Mouse (Mus musculus) natural killer cell, adult 2 months (primary cell): ENCODE results near the gene Ramp3.
A peak's percentile ranks its signal among the peaks of the same experiment; 100 is the strongest.

ENCODE experiments used
- DNase-seq, 2 experiments: peaks; one replicate each; pipeline ENCODE4 v3.0.0; 2022; ENCODE audit warnings: low spot score in 2 of 2

Gene Ramp3

DNA sequence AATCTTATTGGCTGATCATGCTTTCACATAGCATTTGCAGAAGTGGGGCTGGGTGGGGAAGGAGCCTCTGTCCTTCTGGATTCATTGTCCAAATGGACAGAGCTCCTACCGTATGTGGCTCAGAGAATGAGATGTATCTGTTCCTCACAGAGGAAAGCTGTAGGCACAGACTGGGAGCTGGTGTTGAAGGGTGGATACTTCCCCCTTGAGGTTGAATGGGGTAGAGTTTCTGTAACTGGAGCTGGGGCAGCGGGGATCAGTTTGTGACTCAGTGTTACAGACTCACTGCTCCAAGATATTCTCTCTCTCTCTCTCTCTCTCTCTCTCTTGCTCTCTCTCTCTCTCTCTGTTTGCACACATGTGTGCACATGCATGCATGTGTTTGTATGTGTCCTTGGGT is 11.7 kb downstream of the Ramp3 start:
- DNase-seq = no peak

DNA sequence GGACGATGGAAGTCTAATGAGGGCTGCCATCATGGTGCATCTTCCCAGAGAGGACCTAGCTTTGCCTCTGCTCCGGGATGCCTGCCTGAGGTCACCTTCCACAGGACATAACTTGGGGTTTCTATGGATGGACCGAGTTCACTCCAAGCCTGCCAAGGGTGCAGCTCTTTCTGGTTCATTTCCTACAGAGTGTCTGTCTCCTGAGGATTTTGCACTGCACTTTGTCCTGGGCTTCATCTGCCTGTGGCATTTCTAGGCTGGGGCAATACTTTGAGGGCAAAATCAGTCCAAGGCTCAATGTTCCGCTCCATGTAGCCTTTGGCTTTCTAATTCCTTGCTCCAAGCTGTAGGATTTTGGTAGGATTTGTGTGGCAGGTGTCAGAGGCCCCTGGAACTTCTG is 12.5 kb downstream of the Ramp3 start:
- DNase-seq = no peak

DNA sequence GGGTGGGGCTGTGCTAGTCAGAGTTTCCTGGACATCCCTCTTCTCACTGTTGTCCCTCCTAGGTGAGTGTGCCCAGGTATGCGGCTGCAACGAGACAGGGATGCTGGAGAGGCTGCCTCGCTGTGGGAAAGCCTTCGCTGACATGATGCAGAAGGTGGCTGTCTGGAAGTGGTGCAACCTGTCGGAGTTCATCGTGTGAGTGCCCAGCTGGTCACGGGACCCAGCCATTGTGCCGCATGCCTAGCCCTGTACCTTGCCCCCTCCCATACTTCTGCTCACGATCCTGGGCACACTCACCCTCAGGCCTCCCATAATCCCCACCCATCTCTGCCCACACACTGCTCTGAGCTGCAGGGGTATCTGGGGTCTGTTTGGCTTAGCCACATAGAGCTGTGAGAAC is 16.4 kb downstream of the Ramp3 start:
- no peak for DNase-seq

DNA sequence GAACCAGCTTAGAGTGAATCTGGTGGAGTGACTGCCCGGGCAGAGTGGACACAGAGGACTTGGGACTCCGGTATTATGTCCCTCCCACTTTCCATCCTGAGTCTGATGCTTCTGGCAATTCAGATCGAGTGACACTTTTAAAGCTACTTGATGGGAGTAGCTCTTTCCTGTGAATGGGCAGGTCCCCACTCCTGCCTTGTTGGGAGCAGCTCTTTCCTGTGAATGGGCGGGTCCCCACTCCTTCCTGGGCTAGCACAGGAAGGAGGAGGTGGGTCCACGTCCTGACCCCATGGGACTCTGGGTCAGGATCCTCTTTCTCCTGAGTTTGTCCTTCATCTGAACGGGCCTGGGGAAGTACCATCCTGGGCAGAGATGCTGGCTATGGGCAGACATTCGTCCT is 17.1 kb downstream of the Ramp3 start:
- no peak for DNase-seq

DNA sequence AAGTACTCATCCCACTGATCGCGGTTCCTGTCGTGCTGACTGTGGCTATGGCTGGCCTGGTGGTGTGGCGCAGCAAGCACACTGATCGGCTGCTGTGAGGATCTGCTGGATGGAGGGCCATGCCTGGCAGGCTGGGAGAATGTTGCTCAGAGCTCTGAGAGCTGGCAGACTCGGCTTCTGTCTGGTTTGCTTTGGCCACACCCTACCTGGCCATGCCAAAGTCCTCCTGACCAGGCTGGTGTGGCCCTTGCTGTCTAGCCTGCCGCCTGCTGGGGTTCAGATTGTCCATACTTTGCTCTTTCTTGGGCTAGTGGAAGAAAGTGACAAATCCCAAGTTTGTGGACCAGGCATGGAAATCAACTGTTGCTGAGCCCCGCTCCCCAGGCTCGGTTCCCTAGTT is 18.3 kb downstream of the Ramp3 start:
- DNase-seq = no peak

DNA sequence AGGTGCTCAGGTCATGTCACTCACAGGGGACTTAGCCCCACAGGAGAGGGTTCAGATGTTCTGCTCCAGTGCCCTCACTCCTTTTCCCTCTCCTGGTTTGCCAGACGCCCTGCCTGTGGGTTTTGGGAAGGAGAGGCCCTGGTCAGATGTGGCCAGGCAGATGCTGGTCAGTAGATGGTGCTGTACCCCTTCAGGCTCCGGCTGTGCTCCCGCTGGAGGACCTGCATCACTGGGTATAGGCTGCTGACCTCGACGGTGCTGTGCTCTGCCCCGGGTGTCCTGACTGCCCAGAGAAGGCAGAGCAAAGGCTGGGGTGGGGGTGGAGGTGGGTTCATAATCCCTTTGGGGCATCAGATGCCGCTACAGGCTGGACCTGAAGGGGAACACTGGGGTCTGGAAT is 19.2 kb downstream of the Ramp3 start:
- DNase-seq = no peak

DNA sequence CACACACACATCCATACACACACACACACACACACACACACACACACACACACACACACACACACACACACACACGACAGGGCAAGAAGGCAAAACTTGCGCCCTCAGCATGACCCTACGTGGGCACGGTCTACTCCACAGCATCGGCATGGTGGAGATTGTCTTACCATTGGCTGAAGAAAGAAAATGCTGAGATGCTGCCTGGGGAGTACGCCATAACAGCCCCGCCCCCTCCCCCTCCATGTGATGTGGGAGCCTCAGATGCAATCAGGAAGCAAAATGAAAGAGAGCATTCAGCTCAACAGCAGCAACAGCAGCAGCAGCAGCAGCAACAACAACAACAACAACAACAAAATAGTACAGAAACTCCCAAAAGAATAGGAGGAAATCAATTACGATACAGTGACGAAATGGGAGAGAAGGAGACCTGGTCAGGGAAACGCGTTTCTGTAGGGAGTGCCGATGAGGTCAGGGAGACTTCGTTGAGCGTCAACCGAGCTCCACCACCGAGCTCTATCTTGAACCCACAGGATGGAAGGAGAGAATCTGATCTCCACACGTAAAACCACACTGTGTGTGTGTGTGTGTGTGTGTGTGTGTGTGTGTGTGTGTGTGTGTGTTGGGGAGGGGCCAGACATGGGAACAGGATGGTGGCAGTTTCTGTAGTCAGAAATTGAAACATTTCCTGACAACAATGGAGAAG is 21.5 kb downstream of the Ramp3 start:
- peak; percentile 58 to 68 for DNase-seq

DNA sequence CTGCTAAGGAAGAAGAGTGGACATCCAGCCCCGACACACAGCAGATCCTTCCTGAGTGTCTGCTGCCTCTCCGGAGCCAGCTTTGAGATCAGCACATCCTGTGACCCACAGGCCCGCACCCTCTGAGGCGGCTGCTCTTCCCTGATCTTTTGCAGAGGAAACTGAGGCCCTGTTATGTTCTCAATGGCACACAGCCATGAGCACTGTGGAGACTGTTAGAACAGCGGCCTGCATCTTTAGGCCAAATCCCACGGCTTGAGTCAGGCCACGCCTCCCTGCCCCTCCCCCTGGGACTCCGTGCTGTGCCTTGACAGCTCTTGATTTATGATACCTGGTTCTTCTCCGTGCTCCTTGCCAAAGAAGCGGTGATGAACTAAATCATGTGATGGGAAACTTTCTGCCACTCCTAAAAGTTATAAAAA is 22.1 kb downstream of the Ramp3 start:
- peak; percentile 39 to 43 for DNase-seq

DNA sequence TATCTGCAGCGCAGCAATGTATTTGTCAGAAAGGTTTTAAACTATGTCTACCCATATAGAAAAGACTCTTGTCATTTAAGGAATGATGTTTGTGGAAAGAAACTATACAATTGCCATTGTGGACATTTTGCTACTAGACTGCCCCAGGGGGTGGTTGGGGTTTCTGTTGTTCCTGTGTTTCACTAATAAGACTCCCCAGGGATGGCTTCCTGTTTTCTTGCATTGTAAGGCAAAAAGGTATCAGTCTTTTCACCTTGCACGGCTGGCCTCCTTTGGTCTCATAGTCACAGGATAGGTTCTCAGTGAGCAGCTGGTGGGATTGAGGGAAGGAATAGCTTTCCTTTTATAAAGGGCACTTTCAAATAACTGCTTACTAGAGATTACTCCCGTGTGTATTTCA is 26.4 kb downstream of the Ramp3 start:
- no peak for DNase-seq

DNA sequence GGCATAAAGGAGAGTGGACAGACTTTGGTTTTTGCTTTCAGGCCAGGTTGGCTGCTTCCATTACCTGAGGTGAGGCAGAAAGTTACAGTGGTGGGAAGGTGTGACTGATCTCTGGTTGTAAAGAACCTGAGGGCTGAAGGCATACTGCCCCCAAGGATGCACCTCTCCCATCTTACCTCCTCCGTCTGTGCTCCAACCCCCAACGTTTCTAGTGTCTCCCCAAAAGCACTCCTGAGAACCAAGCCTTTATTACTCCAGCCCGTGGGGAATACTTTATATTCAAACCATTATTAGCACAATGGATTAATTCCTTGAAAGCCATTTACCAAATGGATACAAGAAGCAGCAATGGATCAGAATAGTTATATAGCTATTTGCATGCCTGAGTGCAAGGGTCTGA is 30.6 kb downstream of the Ramp3 start:
- no peak for DNase-seq

DNA sequence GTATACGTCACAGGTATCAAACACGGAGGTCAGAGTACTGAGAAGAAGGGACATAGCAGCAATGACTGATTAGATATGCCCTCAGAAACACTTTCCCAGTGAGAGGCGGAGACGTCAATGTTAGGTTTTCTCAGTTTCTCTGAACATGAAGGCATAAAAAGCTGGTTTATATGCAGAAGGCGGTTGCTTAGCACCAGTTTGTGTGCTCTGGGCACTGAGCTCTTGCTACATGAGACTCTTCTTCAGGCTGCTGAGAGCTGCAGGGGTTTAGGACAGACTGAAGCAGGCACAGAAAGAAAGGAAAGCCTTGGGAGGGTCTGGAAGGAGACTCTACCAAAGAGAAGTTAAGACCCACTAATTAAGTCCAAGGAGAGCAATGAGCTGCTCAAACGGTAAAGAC is 34.0 kb downstream of the Ramp3 start:
- no peak for DNase-seq

DNA sequence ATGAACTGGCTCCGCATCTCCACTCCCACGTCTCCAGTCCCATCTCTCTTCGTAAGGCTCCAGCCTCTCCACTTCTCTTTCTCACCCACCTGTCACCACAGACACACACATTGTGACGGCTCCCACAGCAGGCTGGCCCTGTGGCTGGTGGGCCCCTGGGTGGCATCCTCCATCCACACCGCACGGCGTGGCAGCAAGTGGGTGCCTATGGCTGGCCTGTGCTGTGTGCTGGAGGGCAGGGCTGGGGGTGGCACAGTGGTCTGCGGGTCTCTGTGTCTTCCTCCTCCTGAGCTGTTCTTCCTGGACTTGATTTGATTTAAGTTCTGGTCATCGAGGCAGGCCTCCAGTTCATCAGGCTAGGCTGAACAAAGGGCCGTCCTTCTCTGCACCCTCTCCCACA is 35.8 kb downstream of the Ramp3 start:
- DNase-seq = no peak

DNA sequence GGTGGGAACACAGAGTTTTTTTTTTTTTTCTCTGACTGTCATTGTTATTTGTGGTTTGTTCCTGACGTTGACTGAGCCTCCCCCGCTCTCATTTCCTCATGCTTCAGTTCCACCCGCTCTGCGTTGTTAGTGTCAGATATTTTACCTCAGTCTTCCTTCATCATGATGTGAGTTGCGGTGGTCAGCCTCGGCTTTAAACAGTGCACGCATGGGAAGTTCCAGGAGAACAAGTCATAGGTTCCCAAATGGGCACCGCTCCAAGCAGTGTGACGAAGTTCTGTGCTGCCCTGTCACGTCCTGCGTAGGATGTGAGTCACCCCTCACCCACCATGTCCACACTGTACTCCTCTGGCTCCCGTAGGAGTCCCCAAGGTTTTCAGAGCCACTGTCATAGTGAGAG is 36.9 kb downstream of the Ramp3 start:
- DNase-seq = peak; percentile 84 to 89

DNA sequence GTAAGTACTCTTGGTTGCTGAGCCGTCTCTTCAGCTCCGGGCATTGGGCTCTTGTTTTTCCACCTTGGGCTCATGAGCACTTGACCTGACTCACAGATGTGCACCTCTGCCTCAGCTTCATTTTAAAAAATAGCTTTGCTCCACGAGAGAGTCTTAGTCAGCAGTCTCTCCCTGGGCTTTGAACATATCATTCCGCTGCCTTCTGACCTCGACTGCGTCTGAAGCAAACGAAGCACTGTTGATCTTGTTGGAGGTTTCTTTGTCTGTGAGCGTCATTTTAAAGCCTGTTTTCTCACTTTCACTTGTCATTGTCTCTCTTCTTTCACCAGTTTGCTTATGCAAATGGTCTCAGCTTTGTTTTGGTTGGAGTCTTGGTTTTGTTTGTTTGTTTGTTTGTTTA is 38.2 kb downstream of the Ramp3 start:
- DNase-seq = no peak

DNA sequence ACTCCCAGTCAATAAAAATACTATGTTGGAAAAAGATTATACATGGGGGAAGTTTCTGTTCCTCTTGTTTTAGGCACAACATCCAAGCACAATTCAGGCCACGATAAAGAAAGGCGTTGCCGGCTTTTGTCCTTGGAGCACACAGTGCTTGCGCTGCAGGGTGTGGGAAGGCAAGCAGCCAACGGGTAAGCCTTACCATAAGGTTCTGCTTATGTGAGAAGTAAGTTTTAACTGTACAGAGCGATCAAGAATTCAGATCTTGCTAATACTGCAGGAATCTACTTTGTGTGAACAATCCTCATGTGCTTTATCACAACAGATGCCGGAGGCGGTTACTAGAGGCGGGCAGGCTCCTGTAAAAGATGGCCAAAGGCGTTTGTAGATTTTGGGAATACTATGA is 39.4 kb downstream of the Ramp3 start:
- DNase-seq = no peak

DNA sequence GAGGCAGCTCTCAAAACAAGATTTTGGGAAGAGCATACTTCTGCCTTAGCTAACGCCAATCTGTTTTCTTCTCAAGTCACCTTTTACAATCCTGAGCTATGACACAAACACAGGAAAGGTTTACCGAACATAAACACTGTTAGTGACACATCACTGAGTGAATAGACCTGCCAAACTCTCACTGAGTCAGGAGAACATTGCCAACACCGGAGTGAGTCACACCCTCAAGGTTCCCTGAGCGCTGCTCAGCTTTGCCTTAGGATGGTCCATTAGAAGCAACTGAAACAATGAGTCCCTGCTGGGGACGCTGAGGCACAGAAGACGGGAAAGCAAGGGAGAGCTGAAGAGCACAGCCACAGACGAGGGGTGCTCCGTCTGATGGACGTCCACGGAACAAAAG is 40.0 kb downstream of the Ramp3 start:
- no peak for DNase-seq

DNA sequence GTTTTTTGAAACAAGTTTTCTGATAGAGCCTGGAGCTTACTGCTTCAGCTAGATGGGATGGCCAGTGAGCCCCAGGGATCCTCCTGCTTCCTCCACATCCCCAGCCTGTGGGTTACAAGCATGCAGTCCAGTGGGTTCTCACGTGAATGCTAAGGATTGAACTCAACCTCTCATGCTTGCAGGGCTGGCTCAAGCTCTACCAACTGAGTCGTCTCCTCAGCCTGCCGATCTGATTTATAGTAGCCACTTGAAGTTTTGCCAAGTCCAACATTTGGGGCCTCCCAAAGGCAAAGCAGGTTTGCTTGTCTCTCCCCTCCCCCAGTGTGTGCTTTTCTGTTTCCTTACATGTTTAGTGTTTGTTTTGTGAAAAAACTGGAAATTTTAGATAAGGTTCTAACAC is 43.9 kb downstream of the Ramp3 start:
- no peak for DNase-seq

DNA sequence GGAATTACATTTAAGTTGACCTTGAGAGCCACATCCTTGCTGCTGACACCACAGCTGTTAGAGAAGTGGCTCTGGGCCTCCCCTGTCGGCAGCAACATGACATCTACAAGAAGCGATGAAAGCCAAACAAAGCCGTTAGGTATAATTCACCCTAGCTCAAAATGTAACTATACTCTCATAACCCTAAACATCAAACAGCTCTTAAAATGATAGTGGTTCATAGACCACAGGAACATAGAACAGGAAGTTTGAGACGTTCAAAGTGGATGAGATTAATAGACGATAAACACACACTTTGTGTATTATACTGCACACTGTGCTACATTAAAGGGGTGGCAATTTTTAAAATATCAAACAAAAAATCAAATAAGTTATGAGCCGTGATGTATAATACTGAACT is 46.5 kb downstream of the Ramp3 start:
- DNase-seq = no peak

DNA sequence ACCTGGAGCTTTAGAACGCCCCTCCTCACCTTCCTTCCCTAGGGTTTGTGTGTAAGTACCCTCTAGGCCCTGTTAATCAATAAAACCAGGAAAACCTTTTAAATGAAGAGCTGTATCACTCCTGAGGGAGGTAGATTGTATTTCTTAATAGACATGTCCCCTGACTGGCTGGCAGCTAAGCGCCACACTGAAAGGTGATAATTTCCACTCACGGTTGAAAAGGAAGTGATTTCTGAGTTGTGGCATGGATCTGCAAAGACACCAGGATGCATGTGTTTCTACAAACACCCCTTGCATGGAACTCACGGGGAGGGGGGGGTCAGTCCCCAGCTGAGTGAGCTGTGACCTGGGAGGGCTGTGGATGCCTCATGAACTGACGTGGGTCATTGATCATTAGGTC is 47.2 kb downstream of the Ramp3 start:
- DNase-seq = peak; percentile 23 to 48

DNA sequence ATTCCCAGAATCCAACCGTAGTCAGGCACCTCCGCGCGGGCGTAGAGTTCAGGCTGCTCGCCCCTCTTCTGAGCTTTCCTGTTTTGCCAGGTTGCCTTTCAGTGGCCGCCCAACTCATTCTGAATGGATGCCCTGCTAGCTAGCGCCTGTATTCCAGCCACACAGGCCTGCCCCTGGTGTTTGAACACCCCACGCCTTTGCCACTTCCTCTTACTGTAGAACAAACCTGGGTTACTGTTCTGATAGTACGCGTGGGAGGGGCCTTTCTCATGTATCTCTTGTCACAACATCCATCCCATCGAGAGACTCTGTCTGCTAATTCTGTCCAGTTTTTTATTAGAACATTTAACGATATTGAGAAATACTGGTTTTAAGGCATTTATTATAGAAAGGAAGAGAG is 48.5 kb downstream of the Ramp3 start:
- no peak for DNase-seq

DNA sequence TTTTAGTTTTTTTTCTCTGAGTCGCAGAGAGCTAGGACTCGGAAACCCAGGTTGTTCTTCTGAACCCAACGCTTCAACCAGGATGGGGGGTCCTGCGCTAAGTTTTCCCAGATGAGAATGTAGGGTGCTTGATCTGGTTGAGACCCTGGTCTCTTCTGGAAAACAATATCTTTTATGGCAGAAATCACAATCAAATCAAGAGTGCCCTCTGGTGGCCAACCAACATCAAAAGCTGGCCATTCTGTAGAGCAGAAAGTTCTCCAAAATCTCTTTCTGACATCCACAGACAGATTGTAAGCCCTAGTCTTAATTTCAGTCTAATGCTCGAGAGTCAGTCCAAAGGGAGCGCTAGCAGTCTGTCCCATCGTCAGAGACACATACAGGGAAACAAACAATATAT is 50.1 kb downstream of the Ramp3 start:
- no peak for DNase-seq

DNA sequence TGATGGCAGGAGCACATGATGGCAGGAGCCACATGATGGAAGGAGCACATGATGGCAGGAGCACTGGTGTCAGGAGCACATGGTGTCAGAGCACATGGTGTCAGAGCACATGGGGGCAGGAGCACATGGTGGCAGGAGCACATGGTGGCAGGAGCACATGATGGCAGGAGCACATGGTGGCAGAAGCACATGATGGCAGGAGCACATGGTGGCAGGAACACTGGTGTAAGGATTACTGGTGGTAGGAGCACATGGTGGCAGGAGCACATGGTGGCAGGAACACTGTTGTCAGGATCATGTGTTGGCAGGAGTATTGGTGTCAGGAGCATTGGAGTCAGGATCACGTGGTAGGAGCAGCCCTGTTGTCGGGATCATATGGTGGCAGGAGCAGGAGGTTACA is 52.1 kb downstream of the Ramp3 start:
- DNase-seq = no peak

DNA sequence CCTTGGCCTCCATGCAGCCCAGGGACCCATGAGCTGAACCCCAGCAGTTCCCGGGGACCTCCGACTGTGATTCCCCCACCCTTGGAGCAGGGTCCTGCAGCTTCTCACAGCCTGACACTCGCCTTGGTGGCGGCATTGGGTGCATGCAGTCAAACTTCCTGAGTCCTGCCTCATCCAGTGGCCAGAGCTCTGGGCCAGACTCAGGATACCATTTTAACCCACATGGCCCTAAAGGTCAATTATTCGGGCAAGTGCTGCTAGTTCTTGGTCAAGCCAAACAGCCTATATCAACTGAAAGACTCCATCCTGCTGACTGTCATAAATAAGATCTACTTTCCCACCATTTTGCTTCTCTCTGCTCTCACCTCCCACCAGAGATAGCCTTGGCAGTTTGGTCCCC is 62.4 kb downstream of the Ramp3 start:
- no peak for DNase-seq

DNA sequence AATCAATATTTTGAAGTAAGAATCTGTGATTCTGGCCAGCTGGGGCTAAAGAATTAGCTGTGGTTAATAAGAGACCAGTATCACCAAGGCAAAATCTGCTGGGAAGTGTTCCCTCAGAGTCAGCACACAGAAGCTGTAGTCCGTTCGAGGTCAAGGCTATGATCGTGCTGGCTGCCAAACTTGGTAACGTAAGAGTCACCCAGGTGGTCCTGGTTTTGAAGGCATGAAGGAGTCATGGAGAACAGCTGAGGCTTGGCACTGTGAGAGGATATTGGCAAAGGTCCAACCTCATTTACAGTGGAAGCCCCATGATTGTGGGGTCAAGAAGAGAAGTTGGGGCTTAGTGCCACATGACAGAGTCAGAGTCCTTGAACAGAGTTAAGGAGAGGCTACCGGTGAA is 68.6 kb downstream of the Ramp3 start:
- DNase-seq = no peak
